Mouse (Mus musculus) lung, embryonic 15.5 days (tissue): Measurements from ENCODE around the gene Sapcd1. TPM values are rescaled to one million over a fixed set of nuclear protein-coding genes. Genes with fewer than 3 reads are reported as not detected.
"Not testable (repeated sequence)": the region's sequence is repeated elsewhere in the genome, so short reads cannot be mapped to it uniquely, and the experiment has no call there.

Experiments used
- ATAC-seq: fragments of 200-750 bp; cut with Nextera tagmentation; 2 replicates; pipeline ENCODE4 v1.8.0; 2017; ENCODE audit warnings: moderate number of reproducible peaks, borderline replicate concordance; ENCODE audit not compliant: low FRiP score, low TSS enrichment; ENCODE audit errors: extremely low read depth
- H3K27ac ChIP-seq: fragments of 300-500 bp; sonication (generic); 2 replicates; pipeline ENCODE4 v1.5.1; 2015; ENCODE audit warnings: moderate library complexity, mild to moderate bottlenecking, inconsistent platforms
- H3K27me3 ChIP-seq: fragments of 300-500 bp; sonication (generic); 2 replicates; pipeline ENCODE4 v1.6.1; 2015; ENCODE audit warnings: inconsistent platforms
- H3K36me3 ChIP-seq: fragments of 300-500 bp; sonication (generic); 2 replicates; pipeline ENCODE4 v1.6.1; 2015; ENCODE audit warnings: inconsistent platforms
- H3K4me1 ChIP-seq: fragments of 300-500 bp; sonication (generic); 2 replicates; pipeline ENCODE4 v1.6.1; 2015; ENCODE audit warnings: inconsistent platforms
- H3K4me2 ChIP-seq: fragments of 300-500 bp; sonication (generic); 2 replicates; pipeline ENCODE4 v1.6.1; 2015; ENCODE audit warnings: inconsistent platforms, mild to moderate bottlenecking, moderate library complexity
- H3K4me3 ChIP-seq: fragments of 300-500 bp; sonication (generic); 2 replicates; pipeline ENCODE4 v1.5.1; 2015; ENCODE audit warnings: mild to moderate bottlenecking, inconsistent platforms
- H3K9ac ChIP-seq: fragments of 300-500 bp; sonication (generic); 2 replicates; pipeline ENCODE4 v1.6.1; 2015; ENCODE audit warnings: inconsistent platforms
- H3K9me3 ChIP-seq: fragments of 300-500 bp; sonication (generic); 2 replicates; pipeline ENCODE4 v1.6.1; 2016; ENCODE audit warnings: inconsistent platforms
- whole genome bisulfite sequencing: fragments of 180-500 bp; shearing (Covaris S2); methylation state at CpG from one replicate; pipeline ENCODE4 v1.1.7; 2015; 5-methylcytosine and 5-hydroxymethylcytosine counted together
- polyA plus RNA-seq: library from polyadenylated mRNA; unstranded; fragments of >200 nt; fragmentation: Nextera tagmentation; extraction: Ambion mirVana; gene quantifications from 2 replicates; pipeline ENCODE4 v1.2.1, GENCODE M21; 2015

The Sapcd1 gene
- polyA plus RNA-seq, 1 experiment from 2014 or later: 7.2 TPM

DNA sequence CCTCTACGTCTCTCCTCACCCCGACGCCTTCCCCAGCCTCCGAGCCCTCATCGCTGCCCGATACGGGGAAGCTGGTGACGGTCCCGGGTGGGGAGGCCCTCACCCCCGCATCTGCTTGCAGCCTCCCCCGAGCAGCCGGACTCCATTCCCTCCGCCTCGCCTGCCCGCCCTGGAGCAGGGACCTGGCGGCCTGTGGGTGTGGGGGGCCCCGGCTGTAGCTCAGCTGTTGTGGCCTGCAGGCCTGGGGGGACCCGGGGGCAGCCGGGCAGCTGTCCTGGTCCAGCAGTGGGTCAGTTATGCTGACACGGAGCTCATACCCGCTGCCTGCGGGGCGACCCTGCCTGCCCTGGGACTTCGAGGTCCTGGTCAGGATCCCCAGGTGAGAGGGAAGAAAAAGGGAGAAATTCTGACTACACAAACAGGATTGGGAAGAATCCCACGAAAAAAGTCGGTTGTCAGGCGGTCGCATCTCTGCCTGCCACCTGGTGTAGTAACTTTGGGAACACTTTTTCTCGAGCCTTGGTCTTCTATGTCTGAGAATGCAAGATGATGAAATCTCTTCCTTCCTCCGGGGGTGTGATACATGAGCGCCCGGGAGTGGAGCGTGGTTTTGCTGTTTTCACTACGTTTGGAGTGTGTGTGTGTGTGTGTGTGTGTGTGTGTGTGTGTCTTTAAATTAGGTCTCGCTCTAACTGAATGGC lies 26.2 kb downstream of the Sapcd1 start:
- H3K27ac ChIP-seq: peak overlapping the region; percentile 96
- no peaks in the 10 kb centered on the region for H3K9me3 ChIP-seq
- H3K9ac ChIP-seq: peak overlapping the region; percentile 77
- WGBS: under 1% methylated on average over 35 of the region's 35 CpGs
- H3K4me3 ChIP-seq: peak overlapping the region; percentile 62
- H3K36me3 ChIP-seq: peaks cover 49% of the 10 kb centered on the region
- peaks cover 50% of the 10 kb centered on the region for H3K4me1 ChIP-seq
- H3K4me2 ChIP-seq: peak overlapping the region; percentile 85
- H3K27me3 ChIP-seq: no peaks in the 10 kb centered on the region
- ATAC-seq: no peak

DNA sequence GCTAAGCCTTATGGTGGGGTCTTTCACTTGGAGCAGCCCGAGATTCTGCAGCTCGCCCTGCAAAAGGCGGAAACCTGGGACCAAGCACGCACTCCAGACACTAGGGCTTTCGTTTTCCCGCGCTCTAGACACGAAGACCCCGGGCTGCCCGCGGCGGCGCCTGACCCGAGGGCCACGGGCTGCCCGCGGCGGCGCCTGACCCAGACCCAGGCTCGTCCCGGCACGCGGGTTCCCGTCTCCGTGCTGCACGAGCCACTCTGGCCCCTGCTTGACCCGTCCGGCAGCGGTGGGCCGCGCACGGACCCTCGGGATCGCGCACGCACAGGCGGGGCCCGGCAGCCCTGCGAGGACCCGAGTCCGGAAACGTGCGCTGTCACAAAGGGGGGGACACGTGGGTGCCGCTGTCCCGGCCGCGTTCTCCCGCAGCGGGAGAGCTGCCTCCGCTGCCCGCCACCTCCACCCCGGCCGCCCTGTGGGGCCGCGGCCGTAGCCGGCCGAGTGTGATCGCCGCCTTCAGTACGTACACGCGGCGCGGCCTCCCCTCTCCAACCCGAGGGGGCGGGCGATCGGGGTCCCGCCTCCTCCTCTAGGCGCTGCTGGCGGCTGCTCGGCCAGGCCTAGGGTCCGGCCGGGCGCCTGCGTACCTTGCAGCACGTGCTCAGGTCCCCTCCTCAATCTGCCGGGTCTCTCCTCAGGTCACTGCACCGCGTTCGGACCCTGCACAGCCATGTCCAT lies 26.9 kb downstream of the Sapcd1 start, which contains the start of gene Vars:
Gene Vars (plus strand): TSS at position 271 of the 735 bp plus-strand sequence.
- H3K27me3 ChIP-seq: no peaks in the 10 kb centered on the region
- H3K27ac ChIP-seq: peak within 1 kb of the TSS; percentile 96
- H3K4me2 ChIP-seq: peak within 1 kb of the TSS; percentile 85
- peak; percentile 92 for ATAC-seq
- peaks cover 48% of the 10 kb centered on the region for H3K36me3 ChIP-seq
- peaks cover 50% of the 10 kb centered on the region for H3K4me1 ChIP-seq
- peak within 1 kb of the TSS; percentile 62 for H3K4me3 ChIP-seq
- peak within 1 kb of the TSS; percentile 77 for H3K9ac ChIP-seq
- under 1% methylated on average over 83 of the region's 83 CpGs for WGBS
- H3K9me3 ChIP-seq: no peaks in the 10 kb centered on the region

DNA sequence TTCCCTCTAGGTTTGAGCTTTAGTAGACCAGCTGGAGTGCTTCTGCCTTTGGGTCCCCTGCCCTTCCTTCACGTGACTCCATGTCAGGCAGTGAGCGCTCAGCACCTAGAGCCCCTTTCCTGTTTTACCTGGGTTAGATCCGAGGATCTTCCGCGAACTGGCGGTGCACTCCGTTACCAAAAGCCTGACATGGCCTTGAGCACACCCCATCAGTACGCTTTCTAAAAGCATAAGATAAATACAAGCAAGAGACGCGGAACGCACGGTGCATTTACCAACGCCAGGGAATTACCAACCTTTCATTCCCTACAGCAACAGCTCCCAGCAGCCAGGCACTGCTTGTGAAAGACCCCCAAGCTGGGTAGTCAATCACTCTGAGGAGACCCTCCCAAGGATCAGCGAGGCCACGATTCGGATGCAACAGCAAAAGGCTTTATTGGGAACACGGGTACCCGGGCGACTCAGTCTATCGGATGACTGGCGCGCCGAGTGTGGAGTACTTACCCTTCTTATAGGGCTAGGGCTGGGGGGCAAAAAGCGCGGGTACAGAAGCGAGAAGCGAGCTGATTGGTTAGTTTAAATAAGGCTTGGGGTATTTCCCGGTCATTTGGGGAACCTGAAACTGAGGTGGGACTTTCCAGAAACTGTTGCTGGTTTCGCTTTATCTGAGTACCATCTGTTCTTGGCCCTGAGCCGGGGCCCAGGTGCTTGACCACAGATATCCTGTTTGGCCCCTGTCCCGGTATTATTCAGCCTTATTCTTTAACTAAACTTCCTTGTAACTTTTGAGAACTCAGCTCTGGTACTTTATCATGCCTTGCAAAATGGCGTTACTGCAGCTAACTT lies 27.7 kb downstream of the Sapcd1 start:
- not testable (repeated sequence) for ATAC-seq, H3K27me3 ChIP-seq, H3K9me3 ChIP-seq
- Histone ChIP-seq H3K4me1 (peaks cover 50% of the 10 kb centered on the region), H3K9ac (peak overlapping the region; percentile 77), H3K4me2 (peak overlapping the region; percentile 85), H3K27ac (peak overlapping the region; percentile 96), H3K36me3 (peaks cover 43% of the 10 kb centered on the region), H3K4me3 (peak overlapping the region; percentile 62)
- 5% methylated on average over 30 of the region's 32 CpGs for WGBS

DNA sequence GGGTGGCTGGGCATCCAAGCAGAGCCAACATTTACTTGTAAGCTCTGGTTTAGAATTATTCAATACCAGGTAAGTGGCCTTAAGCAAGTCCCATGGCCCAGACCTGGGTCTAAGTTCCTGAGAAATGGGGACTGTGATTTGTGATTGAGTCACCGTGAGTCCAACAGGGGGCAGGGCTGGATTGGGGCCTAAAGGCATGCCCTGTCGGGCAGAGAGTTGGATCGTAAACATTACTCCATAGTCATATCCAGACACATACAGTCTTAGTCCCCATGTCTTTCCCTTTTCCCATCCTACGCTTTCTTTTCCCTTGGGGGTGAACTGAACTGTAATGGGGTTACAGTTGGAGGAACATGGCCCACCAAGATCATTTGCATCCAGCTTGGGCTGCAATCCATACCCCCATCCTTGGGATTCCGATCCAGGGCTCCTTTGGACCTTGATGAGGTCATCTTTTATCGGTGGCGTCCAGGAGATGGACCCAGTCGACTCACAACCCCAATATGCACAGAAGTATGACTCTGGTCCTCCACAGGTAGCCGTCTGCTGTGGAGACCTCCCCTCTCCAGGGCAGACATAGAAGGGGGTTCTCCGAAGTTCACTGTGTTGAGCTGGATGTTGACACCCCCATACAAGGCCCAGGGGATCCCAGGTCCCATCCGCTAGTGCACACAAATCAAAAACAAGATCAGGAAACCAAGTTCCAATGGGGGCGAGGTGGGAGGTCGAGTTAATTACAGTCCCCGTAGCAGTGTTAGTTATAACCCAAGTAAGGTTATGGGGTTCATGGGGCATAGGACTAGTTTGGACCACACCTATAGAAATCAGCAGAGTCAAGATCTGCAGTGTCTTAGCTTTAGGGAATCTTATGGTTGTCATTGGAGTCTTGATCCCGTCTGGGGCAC lies 29.0 kb downstream of the Sapcd1 start:
- H3K27me3 ChIP-seq: no peaks in the 10 kb centered on the region
- 90% methylated on average over 15 of the region's 15 CpGs for WGBS
- no peaks in the 10 kb centered on the region for H3K9me3 ChIP-seq
- peak overlapping the region; percentile 62 for H3K4me3 ChIP-seq
- H3K27ac ChIP-seq: peak overlapping the region; percentile 94
- H3K36me3 ChIP-seq: peaks cover 31% of the 10 kb centered on the region
- peak overlapping the region; percentile 68; the same call in 1 of the 2 replicates for H3K9ac ChIP-seq
- H3K4me1 ChIP-seq: peaks cover 50% of the 10 kb centered on the region
- peak overlapping the region; percentile 85 for H3K4me2 ChIP-seq
- ATAC-seq: no peak

DNA sequence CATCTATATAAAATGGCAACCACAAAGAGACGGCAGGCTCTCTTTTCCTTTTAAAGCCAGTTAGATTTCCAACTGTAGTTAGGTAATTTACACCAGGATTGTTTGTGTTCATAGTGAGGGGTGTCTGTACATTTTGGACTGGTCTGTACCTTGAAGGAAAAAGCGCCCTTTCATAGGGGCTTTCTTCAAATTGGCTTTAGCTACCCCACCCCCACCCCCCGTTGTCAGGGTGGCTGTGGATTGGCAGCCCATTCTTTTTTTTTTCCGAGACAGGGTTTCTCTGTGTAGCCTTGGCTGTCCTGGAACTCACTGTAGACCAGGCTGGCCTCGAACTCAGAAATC lies 30.7 kb downstream of the Sapcd1 start:
- peaks cover 35% of the 10 kb centered on the region for H3K4me1 ChIP-seq
- peaks cover 31% of the 10 kb centered on the region for H3K36me3 ChIP-seq
- no peak for ATAC-seq
- H3K27ac ChIP-seq: no peak overlapping the region
- 84% methylated on average over 5 of the region's 5 CpGs for WGBS
- H3K4me3 ChIP-seq: peak overlapping the region; percentile 7
- H3K27me3 ChIP-seq: no peaks in the 10 kb centered on the region
- no peak overlapping the region for H3K9ac ChIP-seq
- peak overlapping the region; percentile 85 for H3K4me2 ChIP-seq
- no peaks in the 10 kb centered on the region for H3K9me3 ChIP-seq

DNA sequence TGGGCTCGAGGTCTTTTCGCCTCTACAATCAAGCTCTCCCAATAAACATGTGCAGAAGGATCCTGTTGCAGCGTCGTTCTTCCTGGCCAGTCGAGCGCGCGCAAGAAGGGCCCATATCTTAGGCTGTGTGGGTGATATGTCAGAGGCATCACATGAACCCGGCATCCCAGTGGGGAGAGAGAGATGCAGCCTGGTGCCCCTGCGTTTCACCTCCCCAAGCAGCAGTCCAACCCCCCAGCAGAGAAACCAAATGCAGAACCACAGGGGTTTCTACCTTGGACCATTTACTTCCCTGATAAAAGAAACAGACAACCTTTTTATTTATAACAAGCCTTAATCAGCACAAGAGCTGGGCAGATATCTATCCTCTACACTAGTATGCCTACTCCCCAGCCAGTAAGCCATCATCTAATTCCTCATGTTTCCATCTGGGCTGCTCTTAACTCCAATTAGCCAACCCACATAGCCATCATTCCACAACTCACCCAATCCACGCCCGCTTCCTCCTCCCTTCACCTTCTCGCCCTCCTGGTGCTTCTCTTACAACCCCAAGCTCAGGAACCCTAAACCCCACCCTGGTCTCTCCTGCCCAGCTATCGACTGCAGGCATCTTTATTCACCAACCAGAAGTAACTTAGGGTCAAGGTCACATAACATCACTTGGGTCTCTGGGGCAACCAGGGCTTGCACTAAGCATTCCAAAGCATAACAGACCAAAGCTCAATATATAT lies 31.2 kb downstream of the Sapcd1 start:
- peak overlapping the region; percentile 5; the same call in 1 of the 2 replicates for H3K4me3 ChIP-seq
- 84% methylated on average over 13 of the region's 14 CpGs for WGBS

DNA sequence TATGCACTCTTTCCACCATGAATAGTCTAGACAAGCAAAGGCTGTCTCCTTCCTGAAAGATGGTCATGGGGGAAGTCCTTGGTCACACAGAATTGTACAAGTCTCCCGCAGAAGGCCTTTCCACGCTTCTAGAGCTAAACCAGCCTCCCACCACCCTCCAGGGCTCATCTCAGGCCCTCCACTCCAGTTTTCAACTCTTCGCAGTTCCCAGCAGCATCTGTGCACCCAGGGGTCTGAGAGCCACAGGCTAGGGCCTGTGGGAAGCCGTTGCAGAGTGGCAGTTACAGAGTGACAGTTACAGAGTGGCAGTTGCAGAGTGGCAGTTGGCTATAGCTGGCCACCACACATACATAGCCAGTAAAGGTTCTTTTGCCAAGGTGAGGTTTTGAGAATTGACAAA lies 31.9 kb downstream of the Sapcd1 start:
- WGBS: 93% methylated on average over 4 of the region's 4 CpGs
- H3K4me2 ChIP-seq, H3K9ac ChIP-seq, H3K4me3 ChIP-seq, ATAC-seq, H3K9me3 ChIP-seq, H3K27ac ChIP-seq, H3K27me3 ChIP-seq: not testable (repeated sequence)
- H3K4me1 ChIP-seq: peaks cover 34% of the 10 kb centered on the region
- peaks cover 37% of the 10 kb centered on the region for H3K36me3 ChIP-seq

More for the DNA sequence above, 31.2 kb downstream of the Sapcd1 start:
- peak overlapping the region; percentile 85 for H3K4me2 ChIP-seq
- H3K4me1 ChIP-seq: peaks cover 34% of the 10 kb centered on the region
- no peak for ATAC-seq
- no peaks in the 10 kb centered on the region for H3K9me3 ChIP-seq
- peaks cover 31% of the 10 kb centered on the region for H3K36me3 ChIP-seq
- H3K27me3 ChIP-seq: no peaks in the 10 kb centered on the region
- no peak overlapping the region for H3K9ac ChIP-seq
- no peak overlapping the region for H3K27ac ChIP-seq

DNA sequence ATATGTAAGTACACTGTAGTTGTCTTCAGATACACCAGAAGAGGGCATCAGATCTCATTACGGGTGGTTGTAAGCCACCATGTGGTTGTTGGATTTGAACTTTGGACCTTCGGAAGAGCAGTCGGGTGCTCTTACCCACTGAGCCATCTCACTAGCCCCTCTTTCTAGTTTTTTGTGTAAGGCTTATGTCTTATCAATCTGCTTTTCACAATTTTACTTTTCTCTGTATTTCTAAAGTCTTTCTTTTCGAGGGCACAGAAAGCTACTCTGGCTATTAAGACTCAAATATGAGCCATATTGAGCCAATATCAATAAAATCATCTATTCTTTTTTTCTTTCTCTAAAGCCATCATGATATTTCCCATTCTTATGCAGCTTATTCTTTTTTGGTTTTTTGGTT lies 32.6 kb downstream of the Sapcd1 start:
- ATAC-seq, H3K9ac ChIP-seq, H3K9me3 ChIP-seq, H3K27me3 ChIP-seq, H3K27ac ChIP-seq, H3K4me3 ChIP-seq, H3K4me2 ChIP-seq: not testable (repeated sequence)
- Histone ChIP-seq H3K36me3 (peaks cover 40% of the 10 kb centered on the region), H3K4me1 (peaks cover 34% of the 10 kb centered on the region)
- 86% methylated on average over 4 of the region's 4 CpGs for WGBS

DNA sequence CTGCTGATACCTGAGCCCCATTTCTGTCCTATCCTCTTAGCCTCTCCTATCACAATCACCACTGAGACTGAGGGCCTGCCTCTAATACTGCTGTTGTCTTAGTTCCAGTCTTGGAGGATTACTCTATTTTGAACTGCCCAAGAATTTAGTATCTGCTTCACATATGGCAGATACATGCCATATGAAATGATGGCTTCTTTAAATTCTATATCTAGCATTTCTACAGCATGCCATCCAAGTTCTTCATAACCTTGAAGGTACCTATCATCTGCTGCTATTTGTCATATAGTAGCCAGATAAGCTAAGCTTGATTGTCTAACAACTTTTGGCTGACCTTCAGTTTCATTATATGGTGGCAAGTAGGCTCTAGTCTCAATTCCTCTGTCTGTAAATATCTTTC lies 33.1 kb downstream of the Sapcd1 start:
- no peak overlapping the region for H3K4me2 ChIP-seq
- peaks cover 31% of the 10 kb centered on the region for H3K4me1 ChIP-seq
- no peaks in the 10 kb centered on the region for H3K27me3 ChIP-seq
- peaks cover 40% of the 10 kb centered on the region for H3K36me3 ChIP-seq
- no peak overlapping the region for H3K4me3 ChIP-seq
- H3K27ac ChIP-seq: no peak overlapping the region
- no peak for ATAC-seq
- H3K9me3 ChIP-seq: no peaks in the 10 kb centered on the region
- H3K9ac ChIP-seq: no peak overlapping the region

DNA sequence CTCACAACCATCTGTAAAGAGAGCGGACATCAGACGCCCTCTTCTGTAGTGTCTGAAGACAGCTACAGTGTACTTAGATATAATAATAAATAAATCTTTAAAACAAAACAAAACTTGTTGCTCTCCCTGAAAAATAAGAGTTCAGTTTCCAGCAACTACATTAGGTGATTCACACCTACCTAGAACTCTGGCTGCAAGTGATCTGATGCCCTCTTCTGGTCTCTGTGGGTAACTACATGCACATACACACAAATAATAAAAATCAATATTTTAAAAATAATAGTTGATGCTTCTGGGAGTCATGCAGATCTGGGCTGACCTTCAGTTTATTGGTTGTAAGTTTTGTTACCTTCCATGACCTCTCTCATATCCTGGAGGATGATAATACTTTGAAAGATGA lies 43.6 kb downstream of the Sapcd1 start:
- no peak overlapping the region for H3K9ac ChIP-seq

More for the DNA sequence above, 43.6 kb downstream of the Sapcd1 start:
- Histone ChIP-seq H3K9me3 (no peaks in the 10 kb centered on the region), H3K36me3 (peaks cover 26% of the 10 kb centered on the region), H3K27ac (no peak overlapping the region), H3K4me1 (peaks cover 18% of the 10 kb centered on the region), H3K27me3 (no peaks in the 10 kb centered on the region), H3K4me2 (no peak overlapping the region), H3K4me3 (no peak overlapping the region)
- ATAC-seq: no peak
- WGBS: 74% methylated on average over 2 of the region's 2 CpGs
